Mouse (Mus musculus): ENCODE results near the gene Tdp2. TPM values are rescaled to one million over a fixed set of nuclear protein-coding genes. Genes with fewer than 3 reads are reported as not detected.

Gene Tdp2
- polyA plus RNA-seq (2012; rRNA removed): 27.9 and 28.9 TPM in 2 replicates

DNA sequence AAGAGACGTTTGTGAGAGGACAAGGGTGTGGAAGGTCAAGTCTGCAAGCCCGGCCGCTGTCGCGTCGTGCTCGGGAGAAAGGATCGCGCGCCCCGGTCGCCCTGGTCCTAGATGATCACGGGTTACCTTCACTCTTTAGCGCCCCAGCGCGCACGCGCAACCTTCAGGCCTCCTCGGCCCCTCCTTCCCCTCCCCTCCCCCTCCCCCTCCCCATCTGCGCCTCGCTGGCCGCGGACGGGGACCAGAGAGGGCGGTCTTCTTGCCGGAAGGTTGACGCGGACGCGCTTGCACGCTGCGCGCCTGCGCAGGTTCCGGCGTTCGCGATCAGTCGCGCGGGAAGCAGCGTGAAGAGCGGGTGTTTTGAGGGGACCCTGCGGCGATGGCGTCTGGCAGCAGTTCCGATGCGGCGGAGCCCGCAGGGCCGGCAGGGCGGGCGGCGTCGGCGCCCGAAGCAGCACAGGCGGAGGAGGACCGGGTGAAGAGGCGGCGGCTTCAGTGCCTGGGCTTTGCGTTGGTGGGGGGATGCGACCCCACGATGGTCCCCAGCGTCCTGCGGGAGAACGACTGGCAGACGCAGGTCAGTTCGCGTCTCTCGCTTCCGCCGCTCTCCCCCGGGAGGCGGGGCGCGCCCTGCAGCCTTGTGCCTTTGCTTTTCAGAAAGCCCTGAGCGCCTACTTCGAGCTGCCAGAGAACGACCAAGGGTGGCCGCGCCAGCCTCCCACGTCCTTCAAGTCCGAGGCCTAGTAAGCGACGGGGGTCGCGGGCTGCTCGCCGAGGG, at the start of gene Tdp2, which contains the start of gene Acot13:
TSS of gene Tdp2 (plus strand) at position 327 of the 778 bp plus-strand sequence.
TSS of gene Acot13 (minus strand) at position 188 of the 778 bp plus-strand sequence.

DNA sequence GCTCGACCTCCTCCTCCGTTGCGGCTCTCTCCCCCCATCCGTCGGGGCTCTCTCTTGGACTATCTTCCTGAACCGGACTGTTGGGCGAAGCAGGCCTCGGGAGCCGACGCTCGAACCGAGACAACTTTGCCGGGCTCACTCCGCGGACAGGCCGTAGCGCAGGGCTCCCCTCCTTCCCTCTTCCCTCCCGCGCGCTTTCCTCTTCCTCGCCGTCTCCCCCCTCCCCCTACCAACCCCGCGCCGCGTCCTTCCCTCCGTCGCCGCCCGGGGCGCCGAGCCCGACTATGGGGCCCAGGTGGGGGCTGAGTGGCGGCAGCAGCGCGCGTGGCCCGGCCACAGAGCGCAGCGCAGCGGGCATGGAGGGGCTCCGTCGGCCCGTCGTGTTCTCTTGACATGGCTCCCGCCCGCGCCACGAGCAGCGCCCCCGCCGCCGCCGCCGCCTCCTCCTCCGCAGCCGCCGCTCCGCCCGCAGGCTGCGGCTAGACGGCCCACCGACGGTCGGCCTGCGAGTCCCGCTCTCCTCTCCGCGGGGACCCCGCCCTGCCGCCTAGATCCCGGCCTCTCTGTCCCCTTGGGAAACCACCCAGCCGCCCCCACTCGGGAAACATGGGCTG, 30.1 kb upstream of the Tdp2 start, which contains the start of gene BC005537:
TSS of gene BC005537 (plus strand) at position 350 of the 614 bp plus-strand sequence.

GRCm38 (mm10) chr13:24844983-24845955, 13.8 kb downstream of the Tdp2 start, which contains the start of gene D130043K22Rik:
TSS of gene D130043K22Rik (plus strand) at chr13:24845135.

Other genes starting within 250 kb of the Tdp2 start
- 3.6 and 5.1 TPM in 2 replicates for gene Ripor2, start 249.5 kb upstream of the Tdp2 start, polyA plus RNA-seq (2012; rRNA removed)
- gene Armh2, start 90.4 kb upstream of the Tdp2 start, polyA plus RNA-seq (2012; rRNA removed): not detected in 2 replicates
- 0.45 and 1.5 TPM in 2 replicates for gene Gmnn, start 69.8 kb upstream of the Tdp2 start, polyA plus RNA-seq (2012; rRNA removed)
- gene BC005537, start 30.0 kb upstream of the Tdp2 start, polyA plus RNA-seq (2012; rRNA removed): 28.5 and 45.4 TPM in 2 replicates
- 29.4 and 37.3 TPM in 2 replicates for gene Acot13, start 139 bp upstream of the Tdp2 start, polyA plus RNA-seq (2012; rRNA removed)
- gene D130043K22Rik, start 13.5 kb downstream of the Tdp2 start, polyA plus RNA-seq (2012; rRNA removed): 0.35 and 0.58 TPM in 2 replicates
- 7.5 and 13.1 TPM in 2 replicates for gene Aldh5a1, start 106.0 kb downstream of the Tdp2 start, polyA plus RNA-seq (2012; rRNA removed)
- 2.3 and 2.6 TPM in 2 replicates for gene Gpld1, start 111.5 kb downstream of the Tdp2 start, polyA plus RNA-seq (2012; rRNA removed)
- gene Mrs2, start 188.7 kb downstream of the Tdp2 start, polyA plus RNA-seq (2012; rRNA removed): 27.0 and 27.2 TPM in 2 replicates
- 0.56 and 0.71 TPM in 2 replicates for gene Dcdc2a, start 224.3 kb downstream of the Tdp2 start, polyA plus RNA-seq (2012; rRNA removed)